Mouse (Mus musculus): ENCODE results near the gene Mtus2.

DNA sequence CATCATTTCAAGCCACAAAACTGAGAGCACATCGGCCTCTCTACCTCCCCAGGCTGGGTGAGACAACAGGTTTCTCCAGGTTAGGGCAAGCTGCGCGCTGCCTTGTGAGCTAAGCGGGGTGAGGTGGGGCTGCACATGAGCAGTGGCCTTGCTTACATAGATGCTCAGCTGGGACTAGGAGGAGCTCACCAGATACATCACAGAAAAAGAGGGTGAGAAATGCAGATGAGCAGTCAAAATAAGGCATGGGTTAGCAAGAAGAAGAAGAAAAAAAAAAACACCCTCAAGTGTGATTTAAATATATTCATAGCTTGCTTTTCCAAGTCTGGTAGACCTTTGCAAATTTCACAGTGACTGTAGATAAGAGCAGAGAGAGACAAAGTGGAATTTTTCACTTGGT lies 254.7 kb downstream of the Mtus2 start:
- no peak for TF ChIP-seq CTCF (IDR thresholded peaks at IDR 0.05)
- TF ChIP-seq EP300 (IDR thresholded peaks at IDR 0.05) = no peak
